Mouse (Mus musculus) midbrain, postnatal 0 days (tissue): Measurements from ENCODE around the gene Sulf2. TPM values are rescaled to one million over a fixed set of nuclear protein-coding genes. Genes with fewer than 3 reads are reported as not detected.

Source experiments
- ATAC-seq: fragments of 200-750 bp; cut with Nextera tagmentation; 2 replicates; pipeline ENCODE4 v1.8.0; 2017; ENCODE audit warnings: moderate number of reproducible peaks, mild to moderate bottlenecking, moderate TSS enrichment, moderate library complexity; ENCODE audit not compliant: low FRiP score
- DNase-seq: peaks from one replicate; pipeline ENCODE4 v3.0.0-alpha.2; 2015; ENCODE audit warnings: low spot score
- H3K27ac ChIP-seq: fragments of 300-500 bp; sonication (generic); 2 replicates; pipeline ENCODE4 v1.5.1; 2014; ENCODE audit warnings: low read depth, mild to moderate bottlenecking, low read length, mixed read lengths
- H3K27me3 ChIP-seq: fragments of 300-500 bp; sonication (generic); 2 replicates; pipeline ENCODE4 v1.6.1; 2014; ENCODE audit warnings: low read length, control low read depth, mixed read lengths; ENCODE audit not compliant: insufficient read depth
- H3K36me3 ChIP-seq: fragments of 300-500 bp; sonication (generic); 2 replicates; pipeline ENCODE4 v1.6.1; 2014; ENCODE audit warnings: low read length, control low read depth, mixed read lengths; ENCODE audit not compliant: insufficient read depth
- H3K4me1 ChIP-seq: fragments of 300-500 bp; sonication (generic); 2 replicates; pipeline ENCODE4 v1.6.1; 2014; ENCODE audit warnings: mild to moderate bottlenecking, control low read depth, antibody characterized with exemption, low read length, mixed read lengths; ENCODE audit not compliant: insufficient read depth
- H3K4me2 ChIP-seq: fragments of 300-500 bp; sonication (generic); 2 replicates; pipeline ENCODE4 v1.6.1; 2014; ENCODE audit warnings: low read depth, mild to moderate bottlenecking, low read length, mixed read lengths; ENCODE audit not compliant: poor library complexity, severe bottlenecking
- H3K4me3 ChIP-seq: fragments of 300-500 bp; sonication (generic); 2 replicates; pipeline ENCODE4 v1.5.1; 2014; ENCODE audit warnings: low read depth, mild to moderate bottlenecking, low read length, moderate library complexity
- H3K9ac ChIP-seq: fragments of 300-500 bp; sonication (generic); replicated peaks from 2 replicates; pipeline ENCODE4 v1.6.1; 2014; ENCODE audit warnings: mild to moderate bottlenecking, low read length, moderate library complexity, mixed read lengths; ENCODE audit not compliant: poor library complexity, severe bottlenecking
- H3K9me3 ChIP-seq: fragments of 300-500 bp; sonication (generic); 2 replicates; pipeline ENCODE4 v1.6.1; 2016; ENCODE audit warnings: low read length, control low read depth
- CTCF ChIP-seq: IDR thresholded peaks from 2 replicates; pipeline ENCODE4 v1.5.1; 2016; ENCODE audit warnings: antibody characterized with exemption, mild to moderate bottlenecking
- WGBS: fragments of 180-500 bp; shearing (Covaris S2); extraction: QIAGEN DNeasy Blood & Tissue Kit; methylation state at CpG from one replicate; pipeline ENCODE4 v1.1.7; 2014; 5-methylcytosine and 5-hydroxymethylcytosine counted together
- polyA plus RNA-seq: library from polyadenylated mRNA; unstranded; fragments of >200 nt; fragmentation: Nextera tagmentation; extraction: Ambion mirVana; gene quantifications from 2 replicates; pipeline ENCODE4 v1.2.1, GENCODE M21; 2015
- total RNA-seq: library from RNA; depleted of rRNA; stranded (reverse); fragments of >200 nt; gene quantifications from 2 replicates; pipeline ENCODE4 v1.2.3, GENCODE M21; 2014

Gene Sulf2
- total and polyA plus RNA-seq, 2 experiments from 2014 or later, result 99.6 to 127 TPM

- no peaks in the 10 kb centered on the region for H3K9me3 ChIP-seq
- no peaks in the 10 kb centered on the region for H3K27me3 ChIP-seq
- H3K27ac ChIP-seq, result no peak overlapping the region
- H3K4me3 ChIP-seq, result no peak overlapping the region
- H3K9ac ChIP-seq, result no peak overlapping the region
- DNase-seq (no peak), ATAC-seq (no peak)
- H3K4me2 ChIP-seq, result no peak overlapping the region
- WGBS, result 89% methylated on average over 16 of the region's 16 CpGs
- no peaks in the 10 kb centered on the region for H3K4me1 ChIP-seq
- TF ChIP-seq CTCF, result no peak
- no peaks in the 10 kb centered on the region for H3K36me3 ChIP-seq
These were observed 30.9 kb upstream of the Sulf2 start for GRCm38 (mm10) chr2:166186244-166186948.

GRCm38 (mm10) chr2:166185768-166186167 lies 30.3 kb upstream of the Sulf2 start:
- TF ChIP-seq CTCF, result no peak
- WGBS, result 89% methylated on average over 6 of the region's 6 CpGs
- Histone ChIP-seq H3K9ac (no peak overlapping the region), H3K27ac (no peak overlapping the region), H3K4me2 (no peak overlapping the region), H3K27me3 (no peaks in the 10 kb centered on the region), H3K36me3 (no peaks in the 10 kb centered on the region), H3K4me3 (no peak overlapping the region), H3K4me1 (no peaks in the 10 kb centered on the region), H3K9me3 (no peaks in the 10 kb centered on the region)
- no peak for DNase-seq
- ATAC-seq, result no peak

GRCm38 (mm10) chr2:166184417-166184816 lies 29.0 kb upstream of the Sulf2 start:
- WGBS, result 67% methylated on average over 6 of the region's 6 CpGs
- H3K4me2 ChIP-seq, result no peak overlapping the region
- no peak overlapping the region for H3K27ac ChIP-seq
- peak; percentile 29; the same call in 1 of the 2 replicates for TF ChIP-seq CTCF
- no peaks in the 10 kb centered on the region for H3K4me1 ChIP-seq
- DNase-seq (no peak), ATAC-seq (no peak)
- no peaks in the 10 kb centered on the region for H3K36me3 ChIP-seq
- no peaks in the 10 kb centered on the region for H3K9me3 ChIP-seq
- H3K9ac ChIP-seq, result no peak overlapping the region
- no peak overlapping the region for H3K4me3 ChIP-seq
- H3K27me3 ChIP-seq, result no peaks in the 10 kb centered on the region

- TF ChIP-seq CTCF, result no peak
- no peak for ATAC-seq
- Histone ChIP-seq H3K27ac (no peak overlapping the region), H3K9me3 (no peaks in the 10 kb centered on the region), H3K4me1 (0 out of 2 replicates have a peak, but pooled peaks cover 3% of the 10 kb centered on the region), H3K4me3 (no peak overlapping the region), H3K36me3 (no peaks in the 10 kb centered on the region), H3K27me3 (no peaks in the 10 kb centered on the region), H3K9ac (no peak overlapping the region), H3K4me2 (no peak overlapping the region)
- 86% methylated on average over 15 of the region's 15 CpGs for WGBS
- peak; percentile 61 for DNase-seq
These were observed 26.7 kb upstream of the Sulf2 start for GRCm38 (mm10) chr2:166182009-166182685.

- no peaks in the 10 kb centered on the region for H3K27me3 ChIP-seq
- DNase-seq (peak; percentile 72), ATAC-seq (no peak)
- WGBS, result 21% methylated on average over 11 of the region's 11 CpGs
- H3K27ac ChIP-seq, result no peak overlapping the region
- TF ChIP-seq CTCF, result no peak
- H3K9me3 ChIP-seq, result no peaks in the 10 kb centered on the region
- H3K4me2 ChIP-seq, result no peak overlapping the region
- H3K4me1 ChIP-seq, result peaks cover 6% of the 10 kb centered on the region; the same call in 1 of the 2 replicates
- no peak overlapping the region for H3K9ac ChIP-seq
- H3K36me3 ChIP-seq, result no peaks in the 10 kb centered on the region
- no peak overlapping the region for H3K4me3 ChIP-seq
These were observed 25.5 kb upstream of the Sulf2 start for GRCm38 (mm10) chr2:166180744-166181508.
